In genomic region chr6:9550096-9550939, GRCm38 (mm10) we compare ENCODE assay signal across 23 mouse cellular contexts.
DNase-seq lines count a peak whose midpoint lies in the region; ATAC-seq and TF ChIP-seq lines count a peak whose summit lies in the region.
"Had no signal": no experiment of that assay in that cellular context is flagged by ENCODE, and none has a peak within 500 bp of the region (broad histone marks: within the 10 kb centered on the region; RNA-seq: fewer than 3 reads in every experiment).

No protein-coding gene starts in this region.

- no peak for DNase-seq in hindbrain, embryonic 11.5 days (ENCODE audit: low spot score)
- DNase-seq in hindbrain, postnatal 0 days (ENCODE audit: low spot score) = no peak
- no peak for DNase-seq in left cerebral cortex, postnatal 36 days (ENCODE audit: low spot score in 2 of 2)
- DNase-seq in urinary bladder, adult 2 months (ENCODE audit: low spot score) = no peak
- no peak for DNase-seq in gastrocnemius, postnatal 4 days (ENCODE audit: low spot score in 2 of 2)
- DNase-seq: adrenal gland, postnatal 14 days; cerebellum, adult 18-20 months; cerebellum, adult 9-11 months; cerebellum, postnatal 36 days; gastrocnemius, adult 2 months; gastrocnemius, postnatal 25 days; heart, adult 18-20 months; heart, postnatal 10 days; heart, postnatal 4 days had no signal

- intact Hi-C loops in left cerebral cortex, postnatal 36 days (cut with DNase I) = no loop called here

- TF ChIP-seq CTCF in hindbrain, postnatal 0 days (IDR thresholded peaks at IDR 0.05; ENCODE audit: low read depth) = no peak

- H3K4me2 ChIP-seq in hindbrain, embryonic 11.5 days (replicated peaks; ENCODE audit: low read depth, low read length) = no peak overlapping the region
- no peak overlapping the region for H3K4me2 ChIP-seq in hindbrain, postnatal 0 days (ENCODE audit: low read depth, low read length)
- H3K4me2 ChIP-seq in hindbrain, embryonic 13.5 days = no peak overlapping the region
- no peak overlapping the region for H3K4me2 ChIP-seq in neural tube, embryonic 12.5 days (replicated peaks)
- H3K4me2 ChIP-seq: embryonic facial prominence, embryonic 13.5 days; forebrain, embryonic 12.5 days had no signal

- ATAC-seq in hindbrain, embryonic 11.5 days (ENCODE audit: low FRiP score) = 0 out of 2 replicates have a peak, but pooled peaks have one; percentile 38
- ATAC-seq in hindbrain, postnatal 0 days = no peak
- peak; percentile 52; the same call in 1 of the 2 replicates for ATAC-seq in hindbrain, embryonic 13.5 days (ENCODE audit: low FRiP score)
- ATAC-seq in neural tube, embryonic 12.5 days (ENCODE audit: low FRiP score, low read depth) = peak; percentile 59
- ATAC-seq: activated CD4-positive, CD25-positive, alpha-beta regulatory T cell, adult 4 months; inflammation-experienced regulatory T-cells, adult 6 months; Patski had no signal

- H3K9ac ChIP-seq in hindbrain, embryonic 11.5 days (ENCODE audit: low read depth, low read length) = no peak overlapping the region
- H3K9ac ChIP-seq in hindbrain, postnatal 0 days (replicated peaks; ENCODE audit: low read length) = no peak overlapping the region
- H3K9ac ChIP-seq in hindbrain, embryonic 13.5 days = no peak overlapping the region
- H3K9ac ChIP-seq in neural tube, embryonic 12.5 days = no peak overlapping the region
- H3K9ac ChIP-seq: embryonic facial prominence, embryonic 13.5 days; forebrain, embryonic 12.5 days had no signal

- H3K4me1 ChIP-seq in hindbrain, embryonic 11.5 days (replicated peaks; ENCODE audit: control insufficient read depth, insufficient read depth, low read length) = no peaks in the 10 kb centered on the region
- no peaks in the 10 kb centered on the region for H3K4me1 ChIP-seq in hindbrain, postnatal 0 days (ENCODE audit: insufficient read depth, low read length)
- H3K4me1 ChIP-seq in hindbrain, embryonic 13.5 days (replicated peaks) = 0 out of 2 replicates have a peak, but pooled peaks cover 2% of the 10 kb centered on the region
- no peaks in the 10 kb centered on the region for H3K4me1 ChIP-seq in neural tube, embryonic 12.5 days
- H3K4me1 ChIP-seq: embryonic facial prominence, embryonic 13.5 days; forebrain, embryonic 12.5 days; heart, embryonic 10.5 days had no signal

- H3K27me3 ChIP-seq in hindbrain, embryonic 11.5 days (ENCODE audit: control insufficient read depth, insufficient read depth, low read length) = no peaks in the 10 kb centered on the region
- no peaks in the 10 kb centered on the region for H3K27me3 ChIP-seq in hindbrain, postnatal 0 days (ENCODE audit: insufficient read depth, low read length)
- H3K27me3 ChIP-seq in hindbrain, embryonic 13.5 days = no peaks in the 10 kb centered on the region
- no peaks in the 10 kb centered on the region for H3K27me3 ChIP-seq in neural tube, embryonic 12.5 days (replicated peaks)
- H3K27me3 ChIP-seq: CH12.LX; embryonic facial prominence, embryonic 13.5 days; forebrain, embryonic 12.5 days; Patski had no signal

- 81% methylated on average over 3 of the region's 3 CpGs for WGBS in hindbrain, embryonic 11.5 days
- 64% methylated on average over 3 of the region's 3 CpGs for WGBS in hindbrain, postnatal 0 days
- WGBS in hindbrain, embryonic 13.5 days = 61% methylated on average over 3 of the region's 3 CpGs
- 58% methylated on average over 3 of the region's 3 CpGs for WGBS in neural tube, embryonic 12.5 days

- H3K36me3 ChIP-seq in hindbrain, embryonic 11.5 days (ENCODE audit: control insufficient read depth, insufficient read depth, low read length) = no peaks in the 10 kb centered on the region
- no peaks in the 10 kb centered on the region for H3K36me3 ChIP-seq in hindbrain, postnatal 0 days (ENCODE audit: insufficient read depth, low read length)
- H3K36me3 ChIP-seq in hindbrain, embryonic 13.5 days = no peaks in the 10 kb centered on the region
- no peaks in the 10 kb centered on the region for H3K36me3 ChIP-seq in neural tube, embryonic 12.5 days
- H3K36me3 ChIP-seq: embryonic facial prominence, embryonic 13.5 days; forebrain, embryonic 12.5 days; heart, embryonic 10.5 days had no signal

- no peak overlapping the region for H3K27ac ChIP-seq in hindbrain, embryonic 11.5 days (ENCODE audit: low read depth, low read length)
- H3K27ac ChIP-seq in hindbrain, postnatal 0 days = no peak overlapping the region
- H3K27ac ChIP-seq in hindbrain, embryonic 13.5 days = peak overlapping the region; percentile 40; the same call in 1 of the 2 replicates
- H3K27ac ChIP-seq in neural tube, embryonic 12.5 days = no peak overlapping the region
- H3K27ac ChIP-seq: embryonic facial prominence, embryonic 13.5 days; forebrain, embryonic 12.5 days; gastrocnemius, adult 2 months; heart, embryonic 10.5 days had no signal

- H3K9me3 ChIP-seq in hindbrain, embryonic 11.5 days (ENCODE audit: control insufficient read depth, low read length) = no peaks in the 10 kb centered on the region
- H3K9me3 ChIP-seq in hindbrain, postnatal 0 days (ENCODE audit: low read length) = no peaks in the 10 kb centered on the region
- H3K9me3 ChIP-seq in hindbrain, embryonic 13.5 days = no peaks in the 10 kb centered on the region
- no peaks in the 10 kb centered on the region for H3K9me3 ChIP-seq in neural tube, embryonic 12.5 days
- H3K9me3 ChIP-seq: embryonic facial prominence, embryonic 13.5 days; forebrain, embryonic 12.5 days; heart, embryonic 10.5 days had no signal

- H3K4me3 ChIP-seq in hindbrain, embryonic 11.5 days (ENCODE audit: low read depth, low read length) = no peak overlapping the region
- H3K4me3 ChIP-seq in hindbrain, postnatal 0 days (ENCODE audit: low read length) = no peak overlapping the region
- no peak overlapping the region for H3K4me3 ChIP-seq in hindbrain, embryonic 13.5 days
- no peak overlapping the region for H3K4me3 ChIP-seq in neural tube, embryonic 12.5 days
- H3K4me3 ChIP-seq: embryonic facial prominence, embryonic 13.5 days; forebrain, embryonic 12.5 days; gastrocnemius, adult 2 months; heart, embryonic 10.5 days had no signal
